Mouse (Mus musculus) neural tube, embryonic 14.5 days (tissue): Measurements from ENCODE around the gene Bco2. TPM values are rescaled to one million over a fixed set of nuclear protein-coding genes. Genes with fewer than 3 reads are reported as not detected.

ENCODE experiments used
- ATAC-seq: fragments of 200-750 bp; cut with Nextera tagmentation; 2 replicates; pipeline ENCODE4 v1.8.0; 2017; ENCODE audit warnings: low read depth, mild to moderate bottlenecking, moderate TSS enrichment, moderate library complexity
- H3K27ac ChIP-seq: fragments of 300-500 bp; sonication (generic); 2 replicates; pipeline ENCODE4 v1.5.1; 2014; ENCODE audit warnings: low read depth, mild to moderate bottlenecking, control low read depth, low read length, moderate library complexity, mixed read lengths
- H3K27me3 ChIP-seq: fragments of 300-500 bp; sonication (generic); 2 replicates; pipeline ENCODE4 v1.6.1; 2014; ENCODE audit warnings: low read length; ENCODE audit not compliant: control insufficient read depth, insufficient read depth
- H3K36me3 ChIP-seq: fragments of 300-500 bp; sonication (generic); 2 replicates; pipeline ENCODE4 v1.6.1; 2014; ENCODE audit warnings: low read length, mixed read lengths; ENCODE audit not compliant: control insufficient read depth, insufficient read depth
- H3K4me1 ChIP-seq: fragments of 300-500 bp; sonication (generic); 2 replicates; pipeline ENCODE4 v1.6.1; 2014; ENCODE audit warnings: low read length; ENCODE audit not compliant: control insufficient read depth, insufficient read depth
- H3K4me2 ChIP-seq: fragments of 300-500 bp; sonication (generic); 2 replicates; pipeline ENCODE4 v1.6.1; 2014; ENCODE audit warnings: mild to moderate bottlenecking, low read depth, low read length, control low read depth
- H3K4me3 ChIP-seq: fragments of 300-500 bp; sonication (generic); 2 replicates; pipeline ENCODE4 v1.5.1; 2014; ENCODE audit warnings: low read depth, low read length, control low read depth, mixed read lengths
- H3K9ac ChIP-seq: fragments of 300-500 bp; sonication (generic); replicated peaks from 2 replicates; pipeline ENCODE4 v1.6.1; 2014; ENCODE audit warnings: low read depth, mild to moderate bottlenecking, control low read depth, low read length, mixed read lengths
- H3K9me3 ChIP-seq: fragments of 300-500 bp; sonication (generic); 2 replicates; pipeline ENCODE4 v1.6.1; 2016; ENCODE audit warnings: low read length; ENCODE audit not compliant: control insufficient read depth
- WGBS: fragments of 180-500 bp; shearing (Covaris S2); extraction: QIAGEN DNeasy Blood & Tissue Kit; methylation state at CpG from one replicate; pipeline ENCODE4 v1.1.7; 2014; 5-methylcytosine and 5-hydroxymethylcytosine counted together
- polyA plus RNA-seq: library from polyadenylated mRNA; unstranded; fragments of >200 nt; fragmentation: Nextera tagmentation; extraction: Ambion mirVana; gene quantifications from 2 replicates; pipeline ENCODE4 v1.2.1, GENCODE M21; 2014

Gene Bco2
- 0.11 and 0.24 TPM in 2 replicates for polyA plus RNA-seq

DNA sequence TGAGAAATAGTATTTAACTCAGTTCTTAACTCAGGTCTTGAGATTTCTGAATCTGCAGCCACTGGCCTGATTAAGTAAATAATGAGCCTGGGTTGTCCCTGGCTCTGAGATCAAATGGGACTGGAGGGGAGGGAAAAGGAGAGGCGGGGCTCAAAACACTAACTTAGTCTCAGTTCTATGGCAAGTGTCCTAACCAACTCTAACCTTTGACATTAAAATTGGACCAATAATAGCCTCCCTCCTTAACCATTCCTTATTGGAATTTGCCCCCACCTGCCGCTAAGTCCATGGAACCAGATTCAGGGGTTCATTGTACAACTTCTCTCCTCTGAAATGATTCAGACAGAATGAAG is at the start of gene Bco2:
Gene Bco2, minus strand, starts transcription at position 88 of the 353 bp plus-strand sequence.
- Histone ChIP-seq H3K27ac (peak within 1 kb of the TSS; percentile 82), H3K27me3 (no peaks in the 10 kb centered on the region), H3K4me2 (peak within 1 kb of the TSS; percentile 47), H3K4me3 (peak within 1 kb of the TSS; percentile 19; the same call in 1 of the 2 replicates), H3K4me1 (no peaks in the 10 kb centered on the region), H3K36me3 (no peaks in the 10 kb centered on the region), H3K9ac (peak within 1 kb of the TSS; percentile 41; the same call in 1 of the 2 replicates), H3K9me3 (no peaks in the 10 kb centered on the region)
- ATAC-seq = no peak
- WGBS = 21% methylated on average over 2 of the region's 2 CpGs

DNA sequence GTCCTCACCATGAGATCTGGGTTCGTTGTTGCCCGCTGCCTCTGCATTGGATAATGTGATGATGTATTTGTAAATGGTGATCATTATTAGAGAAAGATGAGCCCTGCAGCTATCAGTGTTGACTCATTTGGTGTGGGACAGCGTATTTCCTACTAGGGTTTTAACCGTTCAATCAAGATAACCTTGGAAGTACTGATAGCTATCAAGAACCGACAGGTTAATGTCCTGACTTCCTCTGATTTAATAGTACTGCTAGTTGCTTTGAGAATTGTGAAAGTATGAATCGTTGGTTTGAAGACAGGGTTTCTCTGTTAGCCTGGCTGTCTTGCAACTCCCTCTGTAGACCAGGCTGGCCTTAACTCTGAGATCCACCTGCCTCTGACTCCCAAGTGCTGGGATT is 49.4 kb upstream of the Bco2 start:
- Histone ChIP-seq H3K9ac (peak overlapping the region; percentile 64), H3K36me3 (peaks cover 20% of the 10 kb centered on the region), H3K4me1 (peaks cover 18% of the 10 kb centered on the region), H3K27ac (peak overlapping the region; percentile 75), H3K9me3 (no peaks in the 10 kb centered on the region), H3K27me3 (no peaks in the 10 kb centered on the region), H3K4me3 (peak overlapping the region; percentile 86), H3K4me2 (peak overlapping the region; percentile 69)
- no peak for ATAC-seq
- WGBS = 3% methylated on average over 6 of the region's 6 CpGs

DNA sequence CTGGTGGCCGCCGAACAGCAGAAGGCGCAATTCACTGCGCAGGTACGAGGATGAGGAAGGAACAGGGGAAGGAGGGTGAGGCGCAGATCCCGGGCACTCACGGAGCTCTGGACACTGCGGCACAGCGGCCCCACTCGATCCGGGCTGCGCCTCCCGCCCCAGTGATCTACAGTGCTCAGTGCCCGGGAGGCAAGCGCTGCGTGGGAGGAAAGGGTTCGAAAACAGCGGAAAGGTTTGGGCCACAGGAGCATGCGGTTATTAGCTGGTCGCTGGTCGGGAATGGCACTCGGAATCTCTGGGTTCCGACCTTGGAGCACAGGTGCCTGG is 49.0 kb upstream of the Bco2 start:
- Histone ChIP-seq H3K4me2 (peak overlapping the region; percentile 69), H3K9ac (peak overlapping the region; percentile 64), H3K9me3 (no peaks in the 10 kb centered on the region), H3K27me3 (no peaks in the 10 kb centered on the region), H3K4me3 (peak overlapping the region; percentile 86), H3K4me1 (peaks cover 18% of the 10 kb centered on the region), H3K36me3 (peaks cover 24% of the 10 kb centered on the region), H3K27ac (peak overlapping the region; percentile 75)
- ATAC-seq = peak; percentile 90
- 0% methylated on average over 24 of the region's 24 CpGs for whole genome bisulfite sequencing

DNA sequence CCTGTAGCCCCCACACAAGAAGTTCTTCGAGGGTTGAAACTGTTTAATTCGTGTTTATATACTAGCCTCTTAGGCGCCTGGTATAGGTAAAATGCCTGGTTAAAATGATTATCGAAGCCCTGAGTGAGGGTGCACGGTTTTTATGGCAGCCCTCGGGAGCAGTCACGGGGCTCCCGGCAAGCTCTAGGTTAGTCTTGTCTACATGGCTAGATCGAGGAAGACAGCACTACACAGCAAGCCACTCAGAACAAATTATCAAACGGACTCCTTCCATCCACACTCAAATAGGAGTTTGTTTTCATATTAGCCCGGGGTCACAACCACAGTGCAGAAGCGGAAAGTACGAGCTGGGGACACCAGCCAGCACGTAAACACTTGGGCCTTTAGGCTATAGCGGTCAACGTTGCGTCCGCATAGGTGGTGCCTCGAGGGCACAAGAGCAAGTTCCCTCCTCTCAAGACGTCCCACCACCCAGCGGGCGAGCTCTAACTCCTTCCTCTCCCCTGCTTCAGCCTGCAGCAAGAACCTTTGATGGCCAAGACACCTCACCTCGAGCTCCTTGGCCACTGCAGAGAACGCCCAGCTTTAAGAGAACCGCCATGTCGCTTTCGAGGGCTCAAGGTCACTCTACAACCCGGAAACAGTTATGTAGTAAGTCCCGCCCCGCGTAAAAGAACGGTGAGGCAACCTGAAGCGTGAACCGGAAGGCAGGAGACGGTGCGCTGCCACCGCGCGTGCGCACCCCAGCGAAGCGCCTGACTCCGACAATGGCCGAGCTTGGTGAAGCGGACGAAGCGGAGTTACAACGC is 48.4 kb upstream of the Bco2 start, which contains the start of the genes Sdhd and Timm8b:
Gene Sdhd, minus strand, starts transcription at position 624 of the 809 bp plus-strand sequence.
Gene Timm8b, plus strand, starts transcription at position 722 of the 809 bp plus-strand sequence.
- peak within 1 kb of the TSS; percentile 86 for H3K4me3 ChIP-seq
- peaks cover 18% of the 10 kb centered on the region for H3K4me1 ChIP-seq
- peak; percentile 98 for ATAC-seq
- peak within 1 kb of the TSS; percentile 93 for H3K4me2 ChIP-seq
- no peaks in the 10 kb centered on the region for H3K9me3 ChIP-seq
- no peaks in the 10 kb centered on the region for H3K27me3 ChIP-seq
- peak within 1 kb of the TSS; percentile 64 for H3K9ac ChIP-seq
- peak within 1 kb of the TSS; percentile 75 for H3K27ac ChIP-seq
- peaks cover 30% of the 10 kb centered on the region for H3K36me3 ChIP-seq
- WGBS = under 1% methylated on average over 48 of the region's 48 CpGs

DNA sequence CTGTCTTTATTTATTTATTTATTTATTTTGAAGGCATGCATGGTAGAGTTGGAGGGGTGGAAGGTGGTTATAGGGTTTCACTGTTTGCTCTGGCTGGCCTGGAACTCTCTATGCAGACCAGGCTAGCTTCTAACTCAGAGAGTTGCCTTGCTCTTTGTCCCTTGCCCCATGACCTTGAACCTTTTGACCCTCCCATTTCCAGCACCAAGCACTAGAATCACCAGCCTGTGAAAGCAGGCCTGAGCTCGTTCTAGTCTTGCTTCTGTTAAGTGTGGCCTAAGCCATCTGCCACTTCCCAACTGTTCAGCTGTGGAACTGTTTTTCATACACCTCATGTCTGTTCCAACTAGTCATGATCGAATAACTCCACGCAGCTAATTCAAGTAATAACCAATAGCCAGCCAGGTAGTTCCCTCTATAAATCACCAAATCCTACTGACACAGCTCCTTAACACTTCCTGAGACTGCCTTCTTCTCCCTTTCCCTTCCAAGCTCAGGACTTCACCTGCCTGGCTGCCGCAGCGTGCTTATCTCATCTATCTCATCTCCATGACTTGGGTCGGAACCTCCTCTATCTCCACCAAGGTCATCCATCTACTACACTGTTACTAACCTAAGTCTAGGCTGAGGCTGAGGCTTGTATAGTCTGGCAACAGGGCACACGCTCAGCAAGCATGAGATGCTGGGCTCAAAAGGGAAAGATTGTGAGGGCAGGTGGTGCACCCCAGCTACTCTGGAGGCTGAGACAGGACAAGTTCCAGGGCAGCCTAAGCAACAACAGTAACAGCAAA is 47.3 kb upstream of the Bco2 start:
- no peaks in the 10 kb centered on the region for H3K27me3 ChIP-seq

DNA sequence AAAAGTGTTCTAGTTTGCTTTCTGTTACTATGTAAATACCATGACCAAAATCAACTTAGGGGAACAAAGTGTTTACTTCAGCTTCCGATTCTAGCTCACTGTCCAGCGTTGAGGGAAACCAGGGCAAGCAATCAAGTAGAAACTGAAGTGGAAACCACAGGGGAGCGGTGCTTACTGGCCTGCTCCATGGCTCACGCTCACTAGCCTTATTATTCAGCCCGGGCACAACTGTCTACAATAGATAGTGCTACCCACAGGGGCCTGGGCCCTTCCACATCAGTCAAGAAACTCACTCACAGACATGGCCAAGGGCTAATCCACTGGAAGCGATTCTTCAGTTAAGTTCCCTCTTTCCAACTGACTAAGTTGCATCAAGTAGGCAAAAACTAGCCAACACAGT is 46.6 kb upstream of the Bco2 start:
- no peak overlapping the region for H3K4me3 ChIP-seq
- no peak overlapping the region for H3K4me2 ChIP-seq

More for the DNA sequence above, 47.3 kb upstream of the Bco2 start:
- WGBS = 89% methylated on average over 7 of the region's 7 CpGs
- peak overlapping the region; percentile 93 for H3K4me2 ChIP-seq
- peak overlapping the region; percentile 86; the same call in 1 of the 2 replicates for H3K4me3 ChIP-seq
- peaks cover 39% of the 10 kb centered on the region for H3K36me3 ChIP-seq
- no peak overlapping the region; the same call in 1 of the 2 replicates for H3K9ac ChIP-seq
- H3K27ac ChIP-seq = no peak overlapping the region
- H3K4me1 ChIP-seq = peaks cover 18% of the 10 kb centered on the region
- ATAC-seq = no peak
- no peaks in the 10 kb centered on the region for H3K9me3 ChIP-seq

DNA sequence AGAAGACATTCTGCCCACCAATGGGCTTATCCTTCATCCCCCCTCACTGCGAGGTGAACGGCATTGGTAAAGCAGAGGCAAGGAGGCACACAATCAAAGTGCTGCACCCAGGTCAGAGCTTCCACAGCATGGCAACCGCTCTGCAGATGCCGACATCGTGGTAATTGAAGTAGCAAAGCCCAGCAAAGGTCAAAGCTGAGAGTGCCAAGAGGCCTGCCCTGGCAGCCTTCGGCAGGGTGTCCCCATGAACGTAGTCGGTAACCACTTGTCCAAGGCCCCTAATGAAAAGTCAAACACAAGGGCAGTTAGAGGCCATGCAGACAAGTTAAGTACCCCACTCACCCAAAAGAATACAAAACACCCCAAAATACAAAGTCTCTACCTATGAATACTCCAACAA is 42.0 kb upstream of the Bco2 start:
- Histone ChIP-seq H3K36me3 (peaks cover 55% of the 10 kb centered on the region), H3K4me1 (peaks cover under 1% of the 10 kb centered on the region), H3K9me3 (no peaks in the 10 kb centered on the region), H3K27me3 (no peaks in the 10 kb centered on the region), H3K4me3 (no peak overlapping the region), H3K4me2 (no peak overlapping the region), H3K9ac (no peak overlapping the region), H3K27ac (no peak overlapping the region)
- whole genome bisulfite sequencing = 98% methylated on average over 8 of the region's 8 CpGs
- ATAC-seq = no peak

More for the DNA sequence above, 46.6 kb upstream of the Bco2 start:
- no peak for ATAC-seq
- Histone ChIP-seq H3K27ac (no peak overlapping the region), H3K9me3 (no peaks in the 10 kb centered on the region), H3K9ac (no peak overlapping the region), H3K4me1 (peaks cover 18% of the 10 kb centered on the region), H3K27me3 (no peaks in the 10 kb centered on the region), H3K36me3 (peaks cover 44% of the 10 kb centered on the region)
- WGBS = 76% methylated on average over 6 of the region's 6 CpGs

DNA sequence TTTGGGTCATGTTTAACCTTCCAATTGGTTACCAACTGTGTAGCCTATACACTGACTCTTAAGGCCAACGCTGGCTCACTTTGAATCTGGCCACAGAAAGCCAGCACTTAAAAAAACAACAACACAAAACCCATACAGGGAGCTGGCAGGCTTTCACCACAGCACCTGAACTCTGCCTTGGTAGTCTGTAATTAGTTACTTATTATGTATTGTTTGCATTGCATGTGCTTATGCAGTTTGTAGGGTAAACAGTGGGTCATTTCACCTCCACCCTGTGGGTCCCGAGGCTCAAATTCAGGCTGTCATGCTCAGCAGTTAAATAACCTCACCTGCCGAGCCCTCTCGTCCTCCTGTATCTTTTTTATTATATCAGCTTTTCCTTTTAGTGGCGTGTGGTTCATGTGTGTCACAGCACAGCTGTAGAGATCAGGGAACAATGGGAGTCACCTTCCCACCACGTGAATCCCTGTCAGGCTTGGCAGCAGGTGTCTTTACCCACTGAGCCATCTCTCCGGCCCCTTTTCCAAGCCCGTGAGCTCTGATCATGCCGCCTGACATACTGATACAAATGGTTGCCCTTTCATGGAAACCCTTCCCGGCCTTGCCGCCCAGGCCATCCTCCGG is 39.9 kb upstream of the Bco2 start:
- Histone ChIP-seq H3K4me2 (no peak overlapping the region), H3K9me3 (no peaks in the 10 kb centered on the region), H3K4me1 (no peaks in the 10 kb centered on the region), H3K9ac (no peak overlapping the region), H3K27me3 (no peaks in the 10 kb centered on the region), H3K27ac (no peak overlapping the region), H3K36me3 (peaks cover 49% of the 10 kb centered on the region), H3K4me3 (no peak overlapping the region)
- 80% methylated on average over 12 of the region's 12 CpGs for WGBS
- ATAC-seq = no peak
